Mouse (Mus musculus): Measurements from ENCODE around the gene Man1a2. TPM values are rescaled to one million over a fixed set of nuclear protein-coding genes. Genes with fewer than 3 reads are reported as not detected.

Gene Man1a2
- polyA plus RNA-seq, 1 experiment from 2014 or later: 36.9 TPM

- DNase-seq (ENCODE audit: low spot score, missing footprints) (no peak), ATAC-seq (ENCODE audit: low FRiP score) (no peak)
- Histone ChIP-seq H3K4me3 (ENCODE audit: low read depth, low read length) (no peak overlapping the region), H3K4me1 (ENCODE audit: control insufficient read depth, insufficient read depth, low read length) (no peaks in the 10 kb centered on the region), H3K27ac (ENCODE audit: low read depth, low read length) (no peak overlapping the region), H3K4me2 (no peak overlapping the region), H3K9me3 (ENCODE audit: control insufficient read depth, low read length) (no peaks in the 10 kb centered on the region), H3K36me3 (ENCODE audit: control insufficient read depth, insufficient read depth, low read length) (no peaks in the 10 kb centered on the region), H3K9ac (ENCODE audit: low read length) (no peak overlapping the region), H3K27me3 (ENCODE audit: control insufficient read depth, insufficient read depth, low read length) (no peaks in the 10 kb centered on the region)
- WGBS: 86% methylated on average over 2 of the region's 2 CpGs
Observed at GRCm38 (mm10) chr3:100604539-100604938, 80.8 kb downstream of the Man1a2 start.

- no peak overlapping the region for H3K27ac ChIP-seq (ENCODE audit: low read depth, low read length)
- ATAC-seq (ENCODE audit: low FRiP score) (no peak), DNase-seq (ENCODE audit: low spot score, missing footprints) (no peak)
- H3K4me1 ChIP-seq (ENCODE audit: control insufficient read depth, insufficient read depth, low read length): no peaks in the 10 kb centered on the region
- no peaks in the 10 kb centered on the region for H3K27me3 ChIP-seq (ENCODE audit: control insufficient read depth, insufficient read depth, low read length)
- H3K9ac ChIP-seq (ENCODE audit: low read length): no peak overlapping the region
- no peak overlapping the region for H3K4me3 ChIP-seq (ENCODE audit: low read depth, low read length)
- no peak overlapping the region for H3K4me2 ChIP-seq
- no peaks in the 10 kb centered on the region for H3K36me3 ChIP-seq (ENCODE audit: control insufficient read depth, insufficient read depth, low read length)
- no peaks in the 10 kb centered on the region for H3K9me3 ChIP-seq (ENCODE audit: control insufficient read depth, low read length)
- 89% methylated on average over 2 of the region's 2 CpGs for WGBS
Observed at GRCm38 (mm10) chr3:100599265-100599820, 86.0 kb downstream of the Man1a2 start.

GRCm38 (mm10) chr3:100591053-100591452, 94.2 kb downstream of the Man1a2 start:
- Histone ChIP-seq H3K4me3 (ENCODE audit: low read depth, low read length) (no peak overlapping the region), H3K9me3 (ENCODE audit: control insufficient read depth, low read length) (no peaks in the 10 kb centered on the region), H3K27me3 (ENCODE audit: control insufficient read depth, insufficient read depth, low read length) (no peaks in the 10 kb centered on the region), H3K27ac (ENCODE audit: low read depth, low read length) (no peak overlapping the region), H3K36me3 (ENCODE audit: control insufficient read depth, insufficient read depth, low read length) (no peaks in the 10 kb centered on the region), H3K4me1 (ENCODE audit: control insufficient read depth, insufficient read depth, low read length) (no peaks in the 10 kb centered on the region), H3K4me2 (no peak overlapping the region), H3K9ac (ENCODE audit: low read length) (no peak overlapping the region)
- 97% methylated on average over 4 of the region's 4 CpGs for WGBS
- ATAC-seq (ENCODE audit: low FRiP score): no peak
- no peak for DNase-seq (ENCODE audit: low spot score, missing footprints)

GRCm38 (mm10) chr3:100582721-100583355, 102.5 kb downstream of the Man1a2 start:
- H3K27me3 ChIP-seq (ENCODE audit: control insufficient read depth, insufficient read depth, low read length): no peaks in the 10 kb centered on the region
- no peak for ATAC-seq (ENCODE audit: low FRiP score)
- 93% methylated on average over 1 of the region's 1 CpGs for WGBS
- H3K36me3 ChIP-seq (ENCODE audit: control insufficient read depth, insufficient read depth, low read length): no peaks in the 10 kb centered on the region
- no peak for DNase-seq (ENCODE audit: low spot score, missing footprints)
- no peak overlapping the region for H3K4me2 ChIP-seq
- H3K27ac ChIP-seq (ENCODE audit: low read depth, low read length): no peak overlapping the region
- H3K9ac ChIP-seq (ENCODE audit: low read length): no peak overlapping the region
- no peaks in the 10 kb centered on the region for H3K4me1 ChIP-seq (ENCODE audit: control insufficient read depth, insufficient read depth, low read length)
- H3K4me3 ChIP-seq (ENCODE audit: low read depth, low read length): no peak overlapping the region
- H3K9me3 ChIP-seq (ENCODE audit: control insufficient read depth, low read length): no peaks in the 10 kb centered on the region

- no peak for DNase-seq (ENCODE audit: low spot score, missing footprints)
- no peak overlapping the region for H3K27ac ChIP-seq (ENCODE audit: low read depth, low read length)
- no peak overlapping the region for H3K4me3 ChIP-seq (ENCODE audit: low read depth, low read length)
- no peaks in the 10 kb centered on the region for H3K4me1 ChIP-seq (ENCODE audit: control insufficient read depth, insufficient read depth, low read length)
- WGBS: 73% methylated on average over 3 of the region's 3 CpGs
- no peaks in the 10 kb centered on the region for H3K9me3 ChIP-seq (ENCODE audit: control insufficient read depth, low read length)
- H3K36me3 ChIP-seq (ENCODE audit: control insufficient read depth, insufficient read depth, low read length): no peaks in the 10 kb centered on the region
- H3K9ac ChIP-seq (ENCODE audit: low read length): no peak overlapping the region
- H3K4me2 ChIP-seq: no peak overlapping the region
- ATAC-seq (ENCODE audit: low FRiP score): no peak
- no peaks in the 10 kb centered on the region for H3K27me3 ChIP-seq (ENCODE audit: control insufficient read depth, insufficient read depth, low read length)
Observed at GRCm38 (mm10) chr3:100572571-100573183, 112.6 kb downstream of the Man1a2 start.

GRCm38 (mm10) chr3:100568443-100569390, 116.6 kb downstream of the Man1a2 start:
- no peaks in the 10 kb centered on the region for H3K27me3 ChIP-seq (ENCODE audit: control insufficient read depth, insufficient read depth, low read length)
- WGBS: 85% methylated on average over 13 of the region's 13 CpGs
- H3K9ac ChIP-seq (ENCODE audit: low read length): no peak overlapping the region
- no peak overlapping the region for H3K4me2 ChIP-seq
- no peak overlapping the region for H3K27ac ChIP-seq (ENCODE audit: low read depth, low read length)
- H3K9me3 ChIP-seq (ENCODE audit: control insufficient read depth, low read length): no peaks in the 10 kb centered on the region
- ATAC-seq (ENCODE audit: low FRiP score) (no peak), DNase-seq (ENCODE audit: low spot score, missing footprints) (no peak)
- H3K4me1 ChIP-seq (ENCODE audit: control insufficient read depth, insufficient read depth, low read length): no peaks in the 10 kb centered on the region
- H3K36me3 ChIP-seq (ENCODE audit: control insufficient read depth, insufficient read depth, low read length): no peaks in the 10 kb centered on the region
- no peak overlapping the region for H3K4me3 ChIP-seq (ENCODE audit: low read depth, low read length)

- 88% methylated on average over 2 of the region's 2 CpGs for WGBS
- Histone ChIP-seq H3K27me3 (ENCODE audit: control insufficient read depth, insufficient read depth, low read length) (no peaks in the 10 kb centered on the region), H3K4me2 (no peak overlapping the region), H3K36me3 (ENCODE audit: control insufficient read depth, insufficient read depth, low read length) (no peaks in the 10 kb centered on the region), H3K9ac (ENCODE audit: low read length) (no peak overlapping the region), H3K4me3 (ENCODE audit: low read depth, low read length) (no peak overlapping the region), H3K9me3 (ENCODE audit: control insufficient read depth, low read length) (no peaks in the 10 kb centered on the region), H3K27ac (ENCODE audit: low read depth, low read length) (no peak overlapping the region), H3K4me1 (ENCODE audit: control insufficient read depth, insufficient read depth, low read length) (no peaks in the 10 kb centered on the region)
- ATAC-seq (ENCODE audit: low FRiP score) (no peak), DNase-seq (ENCODE audit: low spot score, missing footprints) (no peak)
Observed at GRCm38 (mm10) chr3:100563565-100563964, 121.7 kb downstream of the Man1a2 start.

- no peaks in the 10 kb centered on the region for H3K4me1 ChIP-seq (ENCODE audit: control insufficient read depth, insufficient read depth, low read length)
- DNase-seq (ENCODE audit: low spot score, missing footprints) (no peak), ATAC-seq (ENCODE audit: low FRiP score) (no peak)
- 95% methylated on average over 7 of the region's 7 CpGs for WGBS
- H3K27me3 ChIP-seq (ENCODE audit: control insufficient read depth, insufficient read depth, low read length): no peaks in the 10 kb centered on the region
- H3K9me3 ChIP-seq (ENCODE audit: control insufficient read depth, low read length): no peaks in the 10 kb centered on the region
- no peaks in the 10 kb centered on the region for H3K36me3 ChIP-seq (ENCODE audit: control insufficient read depth, insufficient read depth, low read length)
- no peak overlapping the region for H3K9ac ChIP-seq (ENCODE audit: low read length)
- H3K4me3 ChIP-seq (ENCODE audit: low read depth, low read length): no peak overlapping the region
- no peak overlapping the region for H3K4me2 ChIP-seq
- no peak overlapping the region for H3K27ac ChIP-seq (ENCODE audit: low read depth, low read length)
Observed at GRCm38 (mm10) chr3:100562455-100562854, 122.8 kb downstream of the Man1a2 start.
